ENCODE assay signal across 8 mouse cellular contexts in genomic region chr6:52012409-52013244, GRCm38 (mm10). TPM values are rescaled to one million over a fixed set of nuclear protein-coding genes. Genes with fewer than 3 reads are reported as not detected.
DNase-seq lines count a peak whose midpoint lies in the region; ATAC-seq and TF ChIP-seq lines count a peak whose summit lies in the region.

Gene Skap2 (minus strand): TSS chr6:52012549.

- H3K36me3 ChIP-seq in heart, embryonic 11.5 days (ENCODE audit: control insufficient read depth, insufficient read depth, low read length), result no peaks in the 10 kb centered on the region
- no peaks in the 10 kb centered on the region for H3K36me3 ChIP-seq in kidney, embryonic 16.5 days (ENCODE audit: insufficient read depth, low read length)
- no peaks in the 10 kb centered on the region for H3K36me3 ChIP-seq in liver, adult 2 months (ENCODE audit: control insufficient read depth, insufficient read depth, low read length)
- no peaks in the 10 kb centered on the region for H3K36me3 ChIP-seq in myocyte (ENCODE audit: control insufficient read depth, insufficient read depth)
- H3K36me3 ChIP-seq in splenic B cell, adult 2 months (ENCODE audit: control insufficient read depth, insufficient read depth, low read length, poor library complexity, severe bottlenecking), result no peaks in the 10 kb centered on the region

- no peaks in the 10 kb centered on the region for H3K9me3 ChIP-seq in heart, embryonic 11.5 days (replicated peaks; ENCODE audit: control insufficient read depth, low read length)
- H3K9me3 ChIP-seq in kidney, embryonic 16.5 days (ENCODE audit: low read length), result no peaks in the 10 kb centered on the region

- H3K27me3 ChIP-seq in heart, embryonic 11.5 days (ENCODE audit: control insufficient read depth, insufficient read depth, low read length), result peaks cover 30% of the 10 kb centered on the region
- peaks cover 7% of the 10 kb centered on the region for H3K27me3 ChIP-seq in kidney, embryonic 16.5 days (ENCODE audit: insufficient read depth, low read length)
- H3K27me3 ChIP-seq in liver, adult 2 months (ENCODE audit: control insufficient read depth, insufficient read depth, low read length), result no peaks in the 10 kb centered on the region
- no peaks in the 10 kb centered on the region for H3K27me3 ChIP-seq in myocyte (ENCODE audit: control insufficient read depth, insufficient read depth, insufficient read length)
- H3K27me3 ChIP-seq in splenic B cell, adult 2 months (ENCODE audit: control insufficient read depth, insufficient read depth, low read length, poor library complexity, severe bottlenecking), result no peaks in the 10 kb centered on the region

- peak within 1 kb of the TSS; percentile 82 for H3K4me2 ChIP-seq in heart, embryonic 11.5 days
- peak within 1 kb of the TSS; percentile 60 for H3K4me2 ChIP-seq in kidney, embryonic 16.5 days (replicated peaks; ENCODE audit: low read depth, low read length)
- H3K4me2 ChIP-seq in myocyte (ENCODE audit: low read depth), result peak within 1 kb of the TSS; percentile 84

- H3K27ac ChIP-seq in heart, embryonic 11.5 days (ENCODE audit: low read depth, low read length), result no peak within 1 kb of the TSS; the same call in 1 of the 2 replicates
- H3K27ac ChIP-seq in kidney, embryonic 16.5 days (ENCODE audit: low read length), result peak within 1 kb of the TSS; percentile 70; the same call in 1 of the 2 replicates
- peak within 1 kb of the TSS; percentile 86 for H3K27ac ChIP-seq in liver, adult 2 months (replicated peaks; ENCODE audit: insufficient read depth, low read depth, low read length)

- no peak for TF ChIP-seq CTCF in liver, adult 2 months (IDR thresholded peaks at IDR 0.05; ENCODE audit: low read depth, low read length)

- peak; percentile 86 for TF ChIP-seq POLR2A in liver, adult 2 months (IDR thresholded peaks at IDR 0.05; ENCODE audit: extremely low read depth, insufficient read depth, low read length)
- peak; percentile 86 for TF ChIP-seq POLR2A in myocyte (IDR thresholded peaks at IDR 0.05; ENCODE audit: insufficient read length, low read depth)

- peaks cover 4% of the 10 kb centered on the region; the same call in 1 of the 2 replicates for H3K79me2 ChIP-seq in liver, adult 2 months (ENCODE audit: control insufficient read depth, insufficient read depth, low read length)
- no peaks in the 10 kb centered on the region for H3K79me2 ChIP-seq in myocyte (ENCODE audit: control insufficient read depth, insufficient read depth)

- H3K4me1 ChIP-seq in heart, embryonic 11.5 days (ENCODE audit: control insufficient read depth, insufficient read depth, low read length), result no peaks in the 10 kb centered on the region
- 0 out of 2 replicates have a peak, but pooled peaks cover 4% of the 10 kb centered on the region for H3K4me1 ChIP-seq in kidney, embryonic 16.5 days (ENCODE audit: insufficient read depth, low read length)
- H3K4me1 ChIP-seq in liver, adult 2 months (ENCODE audit: control insufficient read depth, insufficient read depth, low read length), result peaks cover 10% of the 10 kb centered on the region; the same call in 1 of the 2 replicates

- 1% methylated on average over 50 of the region's 51 CpGs for WGBS in heart, embryonic 11.5 days (ENCODE audit: insufficient replicate concordance)
- WGBS in kidney, embryonic 16.5 days, result under 1% methylated on average over 51 of the region's 51 CpGs
- under 1% methylated on average over 51 of the region's 51 CpGs for WGBS in liver, adult 2 months

- peak within 1 kb of the TSS; percentile 57 for H3K9ac ChIP-seq in heart, embryonic 11.5 days (ENCODE audit: low read depth, low read length)
- peak within 1 kb of the TSS; percentile 72 for H3K9ac ChIP-seq in kidney, embryonic 16.5 days (replicated peaks; ENCODE audit: low read length)
- peak within 1 kb of the TSS; percentile 85 for H3K9ac ChIP-seq in liver, adult 2 months (ENCODE audit: low read depth, low read length)

- peak within 1 kb of the TSS; percentile 18 for H3ac ChIP-seq in myocyte (ENCODE audit: control insufficient read depth, insufficient read length)

- H3K4me3 ChIP-seq in heart, embryonic 11.5 days (ENCODE audit: low read depth, low read length), result peak within 1 kb of the TSS; percentile 77
- H3K4me3 ChIP-seq in kidney, embryonic 16.5 days (ENCODE audit: low read length), result peak within 1 kb of the TSS; percentile 85
- peak within 1 kb of the TSS; percentile 84 for H3K4me3 ChIP-seq in liver, adult 2 months (ENCODE audit: insufficient read depth, low read depth, low read length)
- H3K4me3 ChIP-seq in myocyte, result peak within 1 kb of the TSS; percentile 80

- ATAC-seq in erythroblast, adult 5-6 weeks (replicated peaks; ENCODE audit: low FRiP score, poor library complexity, severe bottlenecking), result peak; percentile 99
- ATAC-seq in heart, embryonic 11.5 days (replicated peaks; ENCODE audit: insufficient number of reproducible peaks, low FRiP score, low TSS enrichment), result peak; percentile 98
- ATAC-seq in kidney, embryonic 16.5 days (ENCODE audit: low FRiP score, low TSS enrichment), result peak; percentile 98

- peak; percentile 99 for DNase-seq in B cell, adult 2 months
- DNase-seq in brain, adult 2 months (ENCODE audit: low read depth, low spot score), result peak; percentile 98
- DNase-seq in liver, adult 2 months (ENCODE audit: extremely low read depth, low read depth, low spot score), result peak; percentile 96
- DNase-seq in splenic B cell, adult 2 months (ENCODE audit: low read depth, low spot score), result peak; percentile 99

TF ChIP-seq in myocyte, 11 proteins besides CTCF, POLR2A, EP300 and RAD21:
- TF ChIP-seq REST (IDR thresholded peaks at IDR 0.05; ENCODE audit: insufficient read depth, insufficient read length) (no peak), MYOG (IDR thresholded peaks at IDR 0.05; ENCODE audit: control insufficient read depth in 1 of 3, insufficient read depth in 1 of 3, insufficient read length in 2 of 3, low read depth in 2 of 3) (peak in 1 of 3 experiments; percentile 6), SRF (IDR thresholded peaks at IDR 0.05; ENCODE audit: control insufficient read depth, insufficient read length, low read depth) (peak; percentile 82), MYOD1 (IDR thresholded peaks at IDR 0.05; ENCODE audit: control insufficient read depth in 1 of 3, insufficient read length in 2 of 3, low read depth in 2 of 3) (peak in 1 of 3 experiments; percentile 13), CEBPB (IDR thresholded peaks at IDR 0.05; ENCODE audit: insufficient read depth, poor library complexity, severe bottlenecking) (no peak), POLR2AphosphoS2 (IDR thresholded peaks at IDR 0.05; ENCODE audit: insufficient read length, low read depth) (peak; percentile 88), USF1 (IDR thresholded peaks at IDR 0.05; ENCODE audit: low read depth) (peak; percentile 96)

RNA-seq across cellular contexts. Expression of gene Skap2, which starts in this region (rescaled TPM):
- total RNA-seq in erythroblast, adult 5-6 weeks (2015; ENCODE audit: low replicate concordance), result 34.8 and 68.1 TPM in 2 replicates
- 37.2 and 38.3 TPM in 2 replicates for total RNA-seq in erythroblast, adult 5-6 weeks (2017; ENCODE audit: low replicate concordance)
- polyA plus RNA-seq in heart, embryonic 11.5 days (2014; fragmentation: Nextera tagmentation; extraction: Ambion mirVana), result 16.1 and 16.9 TPM in 2 replicates
- polyA plus RNA-seq in kidney, embryonic 16.5 days (2015; fragmentation: Nextera tagmentation; extraction: Ambion mirVana), result 35.4 and 36.8 TPM in 2 replicates
- total RNA-seq in liver, adult 2 months (2014; rRNA removed), result 12.8 and 15.6 TPM in 2 replicates
- polyA plus RNA-seq in liver, adult 2 months (2012; rRNA removed), result 3.9 and 4.0 TPM in 2 replicates
- 25.6 TPM for polyA plus RNA-seq in myocyte (2012; fragmentation: generic; extraction: Trizol)
